Mouse (Mus musculus) kidney, adult 2 months (tissue): ENCODE results near the gene Palm.

ENCODE experiments used
- CTCF ChIP-seq: fragments of 200-500 bp; conservative IDR thresholded peaks from 2 replicates; pipeline ENCODE4 v1.5.1; 2011; ENCODE audit warnings: low read depth, mild to moderate bottlenecking, control low read depth, low read length, moderate library complexity, mixed read lengths; ENCODE audit not compliant: insufficient read depth, insufficient read length
- POLR2A ChIP-seq: fragments of 200-500 bp; IDR thresholded peaks from one replicate; pipeline ENCODE4 v1.6.1; 2011; ENCODE audit warnings: low read depth, low read length, control low read depth

GRCm38 (mm10) chr10:79820782-79821181, 27.4 kb downstream of the Palm start, which contains the start of gene Misp:
- TF ChIP-seq CTCF, result no peak; the same call in 1 of the 2 replicates
- no peak for TF ChIP-seq POLR2A
